Mouse (Mus musculus) NIH3T3 (cell line): ENCODE measurements at regions not wholly inside any gene's neighbourhood (a gene's known extent, or its start where the extent isn't known, plus 50 kb on each side); places are given as distances from the start of the nearest gene placed in this dataset.

Source experiments
- DNase-seq: peaks from one replicate; pipeline ENCODE4 v3.0.0-alpha.2; 2012; ENCODE audit warnings: low read depth

DNA sequence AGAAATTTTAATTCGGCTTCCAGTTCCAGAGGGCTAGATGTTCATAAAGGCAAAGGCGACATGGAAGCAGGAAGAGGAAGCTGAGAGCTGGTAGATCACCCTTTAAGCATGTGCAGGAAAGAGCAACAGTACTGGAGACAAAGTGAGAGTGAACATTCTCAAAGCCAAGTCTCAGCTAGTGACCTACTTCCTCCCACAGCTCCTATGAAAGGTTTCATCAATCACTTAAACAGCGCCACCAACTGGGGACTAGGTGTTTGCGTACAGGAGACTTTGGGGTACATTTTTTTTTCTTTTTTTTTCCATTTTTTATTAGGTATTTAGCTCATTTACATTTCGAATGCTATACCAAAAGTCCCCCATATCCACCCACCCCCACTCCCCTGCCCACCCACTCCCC, 61.7 kb upstream of the Gucy1a1 start:
- DNase-seq = peak; percentile 3
